Mouse (Mus musculus) T-helper 2 cell (primary cell): ENCODE data around the gene L2hgdh.

Experiments
- in situ Hi-C: fragments of 300-600 bp; cut with MboI, MseI; formaldehyde crosslinking; loops from one replicate; pipeline ENCODE4 v1.15.1; 2025; ENCODE audit warnings: high pct_unique_total_duplicates

L2hgdh gene

DNA sequence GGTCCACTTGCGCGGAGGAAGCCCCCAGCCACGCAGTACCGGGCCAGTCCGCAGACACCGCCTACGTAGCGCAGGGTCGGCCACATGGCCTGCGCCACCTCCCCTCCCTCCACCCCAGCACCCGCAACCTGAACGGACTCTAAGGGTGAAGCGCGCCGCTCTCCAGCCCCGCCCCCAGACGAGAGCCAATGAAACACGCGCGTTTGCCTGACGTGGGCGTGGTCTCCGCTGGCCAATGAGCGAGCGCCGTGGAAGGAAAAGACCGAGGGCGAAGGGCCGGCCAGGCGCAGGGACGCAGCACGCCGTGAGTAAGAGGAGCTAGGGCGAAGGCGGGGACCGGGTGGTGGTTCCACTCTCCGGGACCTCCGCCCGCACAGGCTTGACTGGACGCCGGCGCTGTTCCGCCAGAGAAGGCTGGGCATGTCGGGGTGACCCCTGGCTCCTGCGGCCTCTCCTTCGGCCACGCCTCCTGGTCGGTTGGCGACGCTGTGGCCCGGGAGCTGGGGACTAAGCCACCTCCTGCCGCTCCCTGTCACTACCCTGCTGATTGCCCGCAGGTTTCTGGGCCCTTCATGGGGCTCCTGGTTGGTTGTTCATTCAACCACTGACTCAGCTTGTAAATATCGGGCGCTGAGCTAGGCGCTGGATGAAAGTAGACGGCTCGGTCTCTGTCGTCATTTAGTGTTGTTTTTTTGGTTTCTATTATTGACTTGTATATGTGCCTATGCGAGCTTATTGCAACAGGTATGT is at the start of gene L2hgdh, which contains the start of gene Atp5s:
Gene L2hgdh, minus strand, starts transcription at position 163 of the 750 bp plus-strand sequence.
Gene Atp5s, plus strand, starts transcription at position 240 of the 750 bp plus-strand sequence.
- in situ Hi-C loops: no loop called here

DNA sequence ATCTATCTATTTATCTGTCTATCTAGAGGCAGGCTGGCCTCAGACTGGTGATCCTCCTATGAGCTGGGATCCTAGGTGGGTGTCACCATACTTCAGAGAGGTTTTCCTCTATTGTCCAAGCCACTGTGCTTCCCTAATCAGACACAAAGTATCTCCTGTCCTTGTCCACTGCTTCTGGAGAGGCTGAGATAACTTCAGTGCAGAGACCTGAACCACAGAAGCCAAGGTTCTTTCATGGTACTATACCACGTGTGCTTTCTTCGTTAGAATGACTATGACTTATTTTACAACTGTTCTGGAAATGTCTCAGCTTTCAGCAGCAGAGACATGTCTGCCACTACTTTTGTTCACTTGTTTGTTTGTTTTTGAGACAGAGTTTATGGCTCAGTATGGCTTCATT is 44.2 kb upstream of the L2hgdh start:
- in situ Hi-C loops: no loop called here

- in situ Hi-C loops: no loop called here
Measured at GRCm38 (mm10) chr12:69767476-69768258, 43.0 kb upstream of the L2hgdh start.

GRCm38 (mm10) chr12:69766185-69766904 is 41.7 kb upstream of the L2hgdh start:
- in situ Hi-C loops: no loop called here

DNA sequence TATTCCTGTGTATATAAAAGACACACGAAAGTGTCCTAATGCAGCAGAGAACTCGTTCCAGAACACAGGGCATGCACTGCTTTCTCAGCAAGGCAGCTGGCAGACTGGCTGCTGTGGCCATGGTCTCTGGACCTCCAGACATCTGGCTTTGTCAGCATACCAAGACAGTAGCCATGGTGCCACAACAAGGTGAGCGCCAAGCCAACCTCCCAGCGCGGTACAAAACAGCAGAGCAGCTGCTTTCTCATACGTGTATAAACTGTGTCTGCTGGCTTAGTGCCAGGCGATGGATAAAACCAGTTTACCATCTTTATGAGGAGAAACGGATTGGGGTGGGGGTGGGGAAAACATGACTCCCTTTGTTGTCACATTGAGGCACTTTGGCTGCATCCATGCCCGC is 40.9 kb upstream of the L2hgdh start:
- in situ Hi-C loops: no loop called here

- in situ Hi-C loops: no loop called here
Measured at GRCm38 (mm10) chr12:69761603-69762002, 36.9 kb upstream of the L2hgdh start.

- in situ Hi-C loops: no loop called here
Measured at GRCm38 (mm10) chr12:69760743-69761406, 36.2 kb upstream of the L2hgdh start.

DNA sequence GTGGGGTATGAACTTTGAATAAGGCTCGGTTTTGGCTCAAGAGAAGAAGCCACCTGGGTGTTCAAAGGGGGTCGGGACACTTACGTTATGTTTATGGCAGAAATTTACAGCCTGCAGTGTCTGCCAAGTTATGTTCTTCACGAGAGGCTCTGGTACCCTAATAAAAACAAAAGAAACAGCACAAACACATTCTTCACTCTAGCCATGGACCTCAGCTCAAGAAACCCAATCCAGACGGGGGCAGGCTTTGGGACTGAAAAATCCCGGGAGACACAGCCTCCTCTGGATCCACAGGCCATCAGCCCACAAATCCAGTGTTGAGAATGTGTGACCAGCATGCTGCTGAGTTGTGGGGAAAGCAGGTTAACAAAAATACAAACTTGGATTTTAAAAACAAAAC is 35.3 kb upstream of the L2hgdh start:
- in situ Hi-C loops: no loop called here

DNA sequence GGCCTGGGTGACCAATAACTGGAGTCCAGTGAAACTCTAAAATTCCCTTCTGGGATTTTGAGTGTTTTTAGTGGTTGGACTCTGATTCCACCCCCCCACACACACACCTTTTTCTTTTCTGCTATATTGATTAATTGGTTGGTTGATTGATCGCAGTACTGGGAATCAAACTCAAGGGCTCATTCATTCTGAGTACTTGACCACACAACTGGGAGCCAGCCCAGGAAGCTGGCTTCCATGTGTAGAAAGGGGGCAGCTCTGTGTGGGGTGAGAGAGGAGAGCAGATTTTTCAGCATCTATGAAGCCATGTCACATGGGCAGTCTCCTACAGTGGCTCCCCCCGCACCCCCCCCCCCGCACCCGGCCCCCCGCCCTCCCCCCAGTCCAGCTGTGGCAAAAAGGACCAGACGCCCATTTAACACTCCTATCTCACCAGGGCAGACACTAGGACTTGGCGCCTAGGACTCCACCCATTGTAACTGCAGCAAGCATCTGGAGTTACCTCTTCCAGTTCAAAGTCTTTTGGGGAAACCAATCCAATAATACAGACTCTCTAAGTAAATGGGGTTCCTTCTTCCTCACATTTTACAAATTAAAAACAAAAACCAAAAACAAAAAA is 34.7 kb upstream of the L2hgdh start:
- in situ Hi-C loops: loop anchor here (10.0 kb wide), 1 partner anchor 135 kb away; the partner anchor contains the start of genes Atl1 and Map4k5

DNA sequence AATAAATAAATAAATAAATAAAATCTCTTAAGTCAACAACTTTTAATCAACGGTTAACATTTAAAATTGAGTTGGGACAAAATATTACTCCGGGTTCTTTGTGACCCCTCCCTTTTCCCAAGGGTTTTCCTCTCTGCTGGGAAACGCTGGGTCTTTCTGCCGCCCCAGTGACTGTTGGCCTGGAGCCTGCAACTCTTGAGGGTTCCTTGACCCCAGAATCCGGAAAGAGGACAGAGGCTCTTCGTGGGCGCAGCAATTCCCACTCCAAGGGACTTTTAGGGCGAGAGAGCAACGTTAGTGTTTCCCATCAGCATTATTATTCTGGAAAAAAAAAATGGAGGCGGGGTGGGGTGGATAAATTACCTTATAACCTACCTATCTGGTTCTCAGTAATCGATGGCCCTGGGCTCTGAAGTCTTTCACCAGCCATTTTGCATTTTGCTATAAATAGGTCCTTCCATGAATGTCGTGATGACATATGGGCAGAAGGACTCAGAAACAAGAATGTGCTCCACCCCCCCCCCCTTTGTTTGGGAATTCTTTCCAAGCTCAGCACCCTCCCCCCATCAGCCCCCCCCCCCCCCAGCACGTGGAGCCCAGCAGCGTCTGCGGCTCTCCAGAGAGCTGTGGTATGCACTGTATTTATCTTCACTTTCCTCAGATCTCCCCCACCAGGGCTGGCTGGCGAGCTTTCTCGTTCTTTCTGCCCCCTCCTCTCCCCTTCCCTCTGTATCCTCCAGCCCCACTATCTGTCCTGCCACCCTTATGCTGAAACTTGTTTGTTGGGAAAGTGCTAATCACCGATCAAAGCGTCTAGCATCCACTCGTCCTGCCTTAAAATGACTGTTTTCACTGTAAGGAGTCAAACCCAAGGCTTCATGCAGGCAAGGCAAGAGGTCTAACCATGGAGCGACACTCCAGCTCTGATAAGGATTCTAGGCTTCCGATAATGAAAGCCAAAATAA is 33.8 kb upstream of the L2hgdh start:
- in situ Hi-C loops: loop anchor here (10.0 kb wide), 1 partner anchor 136 kb away; the partner anchor contains the start of genes Atl1 and Map4k5

DNA sequence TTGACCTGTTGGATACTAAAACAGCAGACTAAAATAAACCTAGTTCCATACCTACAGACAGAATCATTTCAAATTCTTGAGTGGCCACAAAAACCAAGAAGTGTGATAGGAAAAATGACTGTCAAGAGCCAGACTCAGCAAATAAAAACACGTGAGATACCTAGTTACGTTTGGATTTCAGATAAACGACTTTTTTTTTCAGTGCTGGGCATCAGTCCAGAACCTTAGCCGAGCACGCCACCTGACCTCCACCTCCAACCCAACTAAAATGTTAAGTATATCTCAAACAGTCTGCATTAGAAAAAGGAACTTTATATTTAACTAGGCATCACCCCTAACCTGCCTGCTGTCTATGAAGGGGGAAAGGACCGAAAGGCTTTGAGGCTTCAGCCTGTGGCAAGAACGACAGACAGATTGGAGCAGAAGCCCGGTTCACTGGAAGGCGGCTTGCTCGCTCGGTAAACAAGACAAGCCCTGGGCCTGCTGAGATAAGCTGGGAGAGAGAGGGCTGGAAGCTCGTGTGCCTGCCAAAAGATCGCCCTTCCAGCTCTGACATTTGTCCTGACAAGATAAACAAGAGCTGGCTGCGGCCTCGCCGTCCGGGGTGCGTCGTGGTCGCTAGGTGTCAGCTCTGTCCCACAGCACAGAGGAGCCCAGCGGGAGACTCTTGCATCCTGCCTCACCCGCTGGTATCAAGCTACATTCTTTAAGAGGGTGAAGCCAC is 32.9 kb upstream of the L2hgdh start:
- in situ Hi-C loops: loop anchor here (10.0 kb wide), 1 partner anchor 137 kb away; the partner anchor contains the start of genes Atl1 and Map4k5

GRCm38 (mm10) chr12:69756015-69756414 is 31.3 kb upstream of the L2hgdh start:
- in situ Hi-C loops: loop anchor here (10.0 kb wide), 1 partner anchor 139 kb away; the partner anchor contains the start of genes Atl1 and Map4k5

DNA sequence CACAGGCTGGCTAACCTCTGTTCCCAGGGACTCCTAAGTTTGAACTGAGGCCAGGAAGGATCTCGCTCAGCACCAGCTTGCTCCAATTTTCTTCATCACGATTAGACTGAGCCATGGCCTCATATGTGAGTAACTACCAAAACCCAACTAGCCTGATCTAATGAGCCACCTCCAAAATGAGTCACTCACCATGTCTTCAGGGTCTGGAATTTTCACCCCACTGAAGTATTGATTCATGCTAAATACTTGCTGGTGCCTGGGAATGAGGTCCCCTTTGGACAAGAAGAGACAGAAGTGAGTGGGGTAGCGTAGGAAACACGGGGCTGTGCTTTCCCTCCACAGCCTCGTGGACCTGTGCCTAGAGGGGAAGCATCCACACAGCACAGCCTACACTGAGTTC is 29.3 kb upstream of the L2hgdh start:
- in situ Hi-C loops: loop anchor here (10.0 kb wide), 1 partner anchor 141 kb away; the partner anchor contains the start of genes Atl1 and Map4k5

GRCm38 (mm10) chr12:69751864-69752341 is 27.2 kb upstream of the L2hgdh start:
- in situ Hi-C loops: loop anchor here (10.0 kb wide), 1 partner anchor 143 kb away; the partner anchor contains the start of genes Atl1 and Map4k5

DNA sequence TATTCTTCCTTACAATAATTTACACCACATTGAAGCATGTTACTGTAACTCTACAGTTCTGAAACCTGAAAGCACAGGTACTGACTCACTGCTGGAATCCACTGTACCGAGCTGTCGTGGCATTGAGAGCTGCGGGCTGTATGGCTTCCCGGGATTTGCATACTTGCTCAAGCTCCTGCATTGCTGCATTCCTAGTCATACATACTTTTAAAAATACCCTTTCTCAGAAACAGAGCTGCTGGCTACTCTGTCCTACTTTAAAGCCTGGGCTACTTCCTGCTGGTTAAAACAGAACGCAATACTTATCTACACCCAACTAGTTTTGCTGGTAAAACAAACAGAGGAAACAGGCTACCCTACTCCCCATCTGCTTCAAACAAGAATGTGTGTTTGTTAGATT is 19.5 kb upstream of the L2hgdh start:
- in situ Hi-C loops: loop anchor here (5.0 kb wide), 1 partner anchor 83 kb away; no protein-coding TSS in a partner anchor

- in situ Hi-C loops: loop anchor here (5.0 kb wide), 1 partner anchor 85 kb away; no protein-coding TSS in a partner anchor
Measured at GRCm38 (mm10) chr12:69741965-69742364, 17.3 kb upstream of the L2hgdh start.

DNA sequence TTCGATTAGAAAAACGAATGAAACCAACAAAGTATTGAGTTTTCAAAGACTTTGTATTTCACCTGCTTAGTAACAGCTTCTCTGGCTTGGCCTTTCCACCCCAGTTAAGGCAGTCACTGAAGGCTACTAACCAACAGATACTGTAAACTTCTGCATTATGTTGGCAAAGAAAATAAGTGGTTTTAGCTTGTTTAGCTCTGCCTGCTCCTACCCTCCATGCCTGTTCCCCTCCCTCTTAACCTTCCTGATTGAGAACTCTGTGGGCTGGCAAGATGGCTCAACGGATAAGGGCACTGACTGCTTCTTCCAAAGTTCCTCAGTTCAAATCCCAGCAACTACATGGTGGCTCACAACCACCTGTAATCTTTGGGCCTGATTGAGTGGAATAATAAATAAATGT is 9.2 kb upstream of the L2hgdh start:
- in situ Hi-C loops: no loop called here

GRCm38 (mm10) chr12:69733518-69733917 is 8.8 kb upstream of the L2hgdh start:
- in situ Hi-C loops: no loop called here
